Mouse (Mus musculus) kidney, adult 2 months (tissue): ENCODE results near the gene Casp8.

ENCODE experiments used
- CTCF ChIP-seq: fragments of 200-500 bp; conservative IDR thresholded peaks from 2 replicates; pipeline ENCODE4 v1.5.1; 2011; ENCODE audit warnings: low read depth, mild to moderate bottlenecking, control low read depth, low read length, moderate library complexity, mixed read lengths; ENCODE audit not compliant: insufficient read depth, insufficient read length
- POLR2A ChIP-seq: fragments of 200-500 bp; IDR thresholded peaks from one replicate; pipeline ENCODE4 v1.6.1; 2011; ENCODE audit warnings: low read depth, low read length, control low read depth

DNA sequence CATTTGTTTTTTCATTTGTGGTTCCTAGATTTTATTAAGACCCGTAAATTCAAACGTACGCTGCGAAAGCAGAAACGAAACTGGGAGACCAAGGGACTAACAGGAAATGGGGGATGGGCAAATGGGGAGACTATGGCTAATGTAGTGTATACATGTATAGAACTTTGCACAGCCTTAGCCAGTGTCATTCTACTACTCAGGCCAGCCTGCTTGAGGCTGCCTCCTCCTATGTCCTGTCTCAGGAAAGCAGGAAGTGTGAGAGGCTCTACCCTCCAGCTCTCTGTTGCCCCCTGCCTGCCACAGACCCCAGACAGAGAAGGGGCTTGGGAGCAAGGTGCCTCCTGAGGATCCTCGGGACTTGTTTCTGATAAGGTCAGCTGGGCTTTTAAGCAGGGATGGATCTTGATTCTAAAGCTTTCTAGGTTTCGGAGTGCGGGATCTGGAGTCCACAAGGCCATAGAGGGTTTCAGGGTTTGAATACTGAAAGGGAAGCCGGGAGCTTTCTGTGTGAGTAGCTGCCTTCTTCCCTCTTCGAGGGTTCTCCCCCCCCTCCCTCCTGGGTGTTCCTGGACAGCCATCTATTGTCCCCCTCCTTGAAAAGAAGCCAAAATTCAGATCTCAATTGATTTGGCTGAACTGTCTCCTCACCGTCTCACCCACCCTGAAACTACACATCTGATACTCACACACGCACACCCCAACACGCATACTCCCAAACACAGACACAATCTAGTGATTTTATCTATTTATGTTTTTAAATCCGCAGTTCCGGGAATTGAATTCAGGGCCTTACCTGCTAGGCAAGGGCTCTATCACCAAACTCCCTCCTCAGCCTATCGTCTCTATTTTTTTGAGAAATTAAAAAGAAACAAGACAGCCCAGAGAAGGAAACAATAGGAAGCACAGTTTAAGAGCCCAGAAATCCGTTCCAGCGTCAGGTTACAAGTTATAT is 7.4 kb downstream of the Casp8 start:
- TF ChIP-seq POLR2A: no peak
- TF ChIP-seq CTCF: peak; percentile 45
